Mouse (Mus musculus): ENCODE measurements around the gene Cyp26b1.

Gene Cyp26b1

DNA sequence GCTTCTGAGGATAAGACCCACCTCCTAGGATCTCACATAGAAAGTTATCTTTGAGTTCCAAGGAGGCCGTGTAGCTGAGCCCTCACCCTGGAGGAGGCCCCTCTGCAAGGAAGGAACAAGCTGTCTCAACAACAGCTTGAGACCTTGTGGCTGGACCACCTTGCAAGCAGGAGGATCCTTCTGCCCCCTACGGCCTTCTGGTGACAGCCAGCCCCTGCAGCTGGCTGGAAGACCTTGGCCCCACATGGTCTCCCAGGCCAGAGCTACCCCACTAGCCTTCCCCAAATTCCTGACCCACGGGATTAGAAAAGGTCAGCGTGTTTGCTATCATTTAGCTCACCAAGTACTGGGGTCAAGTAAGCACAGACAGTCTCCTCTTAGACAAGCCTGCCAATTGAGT is 30.8 kb downstream of the Cyp26b1 start:
- no peak for DNase-seq (ENCODE audit: low spot score in 2 of 2)

DNA sequence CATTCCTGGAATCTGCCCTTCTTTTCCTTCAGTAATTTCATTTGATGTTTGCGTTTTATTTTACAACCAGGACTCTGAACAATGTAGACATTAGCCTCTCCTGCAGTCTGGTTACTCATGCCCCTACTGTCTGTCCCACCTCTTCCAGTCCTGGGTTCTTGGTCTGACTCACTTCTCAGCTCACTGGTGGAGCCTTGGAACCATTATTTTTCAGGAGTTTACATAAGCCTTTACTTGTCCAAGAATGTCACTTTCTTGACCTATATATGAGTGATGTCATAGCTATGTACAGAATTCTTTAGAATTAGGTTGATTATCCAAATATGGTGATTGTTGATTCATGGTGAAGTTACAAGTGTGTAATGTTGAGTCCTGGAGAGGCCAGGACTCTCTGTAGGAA is 32.5 kb downstream of the Cyp26b1 start:
- DNase-seq (ENCODE audit: low spot score in 2 of 2) = no peak

DNA sequence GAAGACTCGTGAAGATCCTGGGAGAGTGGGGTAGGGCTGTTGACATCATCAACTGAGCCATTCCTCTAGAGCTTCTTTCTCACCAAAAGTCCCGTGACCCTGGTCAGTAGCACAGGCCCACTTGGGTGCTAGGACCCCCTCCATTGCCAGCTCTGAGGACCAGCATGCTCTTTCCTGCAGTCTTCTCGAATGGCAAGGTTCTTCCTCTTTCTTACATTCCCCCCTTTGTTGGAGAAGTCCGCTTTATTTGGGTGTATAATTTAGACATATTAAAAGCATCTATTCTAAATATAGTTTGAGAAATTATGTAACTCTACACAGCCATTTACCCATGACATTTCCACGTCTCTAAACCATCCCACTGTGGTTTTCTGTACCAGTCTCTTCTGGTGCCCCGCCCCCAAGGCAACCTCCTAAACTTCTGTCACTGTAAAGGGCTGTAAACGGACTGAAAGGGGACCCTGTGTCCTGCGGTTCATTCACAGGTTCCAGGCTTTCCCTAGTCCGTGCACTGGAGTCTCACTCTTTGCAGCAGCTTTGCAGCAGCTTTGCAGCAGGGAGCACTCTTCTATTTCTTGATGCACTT is 43.8 kb downstream of the Cyp26b1 start:
- no peak for DNase-seq (ENCODE audit: low spot score in 2 of 2)

DNA sequence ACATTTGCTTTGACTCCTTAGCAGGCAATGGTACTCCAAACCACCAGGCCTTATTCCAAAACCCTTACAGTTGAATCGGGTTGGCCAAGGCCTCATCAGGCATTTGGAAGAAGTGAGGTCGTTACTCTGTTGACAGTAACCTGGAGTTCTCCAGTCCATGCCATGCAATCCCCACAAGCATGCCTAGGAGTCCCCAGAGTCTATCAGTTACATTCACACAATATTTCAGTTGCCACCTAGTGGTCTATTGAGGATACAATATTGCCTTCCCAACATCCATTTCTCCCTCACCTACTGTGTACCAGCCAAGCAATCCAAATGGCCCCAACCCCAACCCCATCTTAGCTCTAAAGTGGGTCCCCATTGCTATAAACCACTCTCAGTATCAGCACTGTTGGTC is 48.3 kb downstream of the Cyp26b1 start:
- DNase-seq (ENCODE audit: low spot score in 2 of 2) = no peak

DNA sequence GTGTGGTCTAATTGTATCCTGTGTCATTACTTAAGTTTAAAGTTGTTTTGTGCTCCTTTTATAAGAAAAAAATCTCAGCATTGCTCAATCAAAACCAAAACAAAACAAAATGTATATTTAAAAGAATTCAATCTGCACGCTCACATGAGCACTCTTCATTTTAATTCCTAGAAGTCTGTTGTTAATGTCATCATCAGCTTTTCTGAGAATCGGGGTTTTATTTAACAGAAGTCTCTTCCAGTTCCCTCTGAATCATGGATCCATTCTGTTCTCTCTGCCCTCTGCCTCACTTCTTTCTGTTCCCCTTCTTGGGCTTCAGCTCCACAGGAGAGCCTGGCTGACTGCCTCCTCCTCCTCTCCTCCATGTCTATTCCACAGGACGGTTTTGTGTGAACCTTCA is 49.3 kb downstream of the Cyp26b1 start:
- DNase-seq (ENCODE audit: low spot score in 2 of 2) = no peak

DNA sequence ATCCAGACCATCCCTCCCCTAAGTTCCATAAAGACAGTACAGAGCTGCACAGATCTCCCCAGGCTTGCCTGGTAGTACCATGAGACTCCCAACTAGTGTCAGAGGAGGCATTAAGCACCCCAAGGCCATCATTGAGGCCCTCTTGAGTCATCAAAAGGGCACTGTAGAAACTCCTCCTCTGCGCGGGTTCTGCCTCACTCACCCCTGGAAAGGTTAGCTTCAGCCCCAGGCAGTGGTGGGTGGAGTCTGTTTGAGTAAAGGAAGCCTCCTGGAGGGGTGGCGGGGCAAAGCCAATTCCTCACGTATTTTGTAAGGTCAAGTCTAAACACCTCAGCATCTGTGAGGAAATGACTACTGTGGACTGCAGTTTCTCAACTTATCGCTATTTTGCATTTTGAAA is 50.2 kb downstream of the Cyp26b1 start:
- no peak for DNase-seq (ENCODE audit: low spot score in 2 of 2)

DNA sequence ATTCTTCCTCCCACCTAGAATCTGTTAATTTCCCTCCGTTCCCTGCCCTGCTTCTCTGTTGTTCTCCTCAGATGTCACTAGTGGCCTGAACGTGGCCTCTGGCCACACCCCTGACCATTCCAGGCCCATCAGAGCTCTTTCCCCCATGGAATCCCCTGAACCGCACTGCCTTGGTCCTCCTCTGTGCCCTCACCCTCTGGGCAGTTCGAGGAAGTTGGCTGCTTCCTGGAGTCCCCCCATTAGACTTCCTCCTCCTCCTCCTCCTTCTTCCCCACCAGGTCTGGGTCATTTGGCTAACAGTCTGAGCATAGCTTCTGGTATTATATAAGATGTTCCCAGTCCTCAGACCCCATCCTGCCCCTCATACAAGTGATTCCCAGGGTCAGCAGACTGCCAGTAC is 53.8 kb downstream of the Cyp26b1 start:
- no peak for DNase-seq (ENCODE audit: low spot score in 2 of 2)

DNA sequence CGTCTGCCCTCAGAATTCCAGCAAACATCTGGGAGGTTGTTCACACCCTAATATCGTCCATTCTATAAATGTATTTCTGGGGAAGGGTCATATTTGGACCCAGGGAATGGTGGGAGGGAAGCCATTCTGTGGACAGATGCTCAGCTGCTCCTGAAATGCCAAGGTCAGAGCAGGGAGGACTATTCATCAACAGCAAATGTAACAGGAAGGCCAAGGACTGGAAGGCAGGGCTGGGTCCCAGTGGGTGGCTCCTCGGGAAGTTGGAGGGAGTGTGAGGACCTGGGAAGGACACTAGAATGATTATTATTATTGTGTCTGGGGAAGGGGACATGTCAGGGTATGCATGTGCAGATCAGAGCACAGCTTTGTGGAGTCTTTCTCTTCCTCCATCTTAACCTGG is 55.0 kb downstream of the Cyp26b1 start:
- no peak for DNase-seq (ENCODE audit: low spot score in 2 of 2)

DNA sequence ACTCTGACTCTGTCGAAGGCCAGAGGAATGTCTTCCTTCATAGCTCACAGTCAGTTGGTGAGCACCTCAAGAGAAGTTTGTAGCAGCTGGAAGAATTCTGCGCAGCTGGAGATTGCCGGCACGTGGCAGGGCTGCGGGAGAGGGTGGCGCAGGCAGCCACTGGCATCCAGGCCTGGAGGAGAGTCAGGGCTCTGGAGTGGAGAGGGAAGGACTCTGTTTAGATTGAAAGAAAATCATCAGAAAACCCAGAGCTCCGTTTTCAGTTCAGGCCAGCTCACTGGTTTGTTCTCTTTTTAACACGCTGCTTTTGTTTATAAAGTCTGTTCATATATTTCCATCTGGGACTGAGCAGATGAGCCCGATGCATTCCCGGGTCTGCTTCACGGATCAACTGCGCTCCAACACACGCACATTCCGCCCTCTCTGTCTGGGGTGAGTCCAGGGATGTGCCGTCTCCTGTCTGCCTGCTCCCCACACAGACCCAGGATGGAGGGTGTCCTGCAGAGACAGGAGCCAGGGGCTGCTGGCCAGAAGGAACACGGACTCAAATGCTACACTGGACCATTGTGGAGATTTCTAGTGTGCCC is 56.0 kb downstream of the Cyp26b1 start:
- no peak for DNase-seq (ENCODE audit: low spot score in 2 of 2)

DNA sequence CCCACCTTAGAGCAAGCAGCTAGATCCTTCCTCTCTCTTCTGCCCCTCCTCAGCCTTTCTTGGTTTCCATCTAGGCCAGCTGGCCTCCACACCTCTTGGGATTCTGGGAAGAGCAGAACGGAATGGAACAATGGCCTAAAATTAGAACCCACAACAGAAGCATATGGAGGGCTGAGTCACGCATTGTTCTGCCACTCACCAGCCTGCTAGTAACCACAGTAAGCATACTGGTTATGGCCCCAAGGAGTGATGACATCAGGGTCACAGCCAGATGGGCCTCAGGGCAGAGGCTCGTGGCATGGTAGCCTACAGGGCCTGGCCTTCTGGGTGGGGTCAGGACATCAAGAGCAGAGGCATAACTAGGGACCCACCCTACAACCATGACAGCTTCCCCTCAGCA is 58.8 kb downstream of the Cyp26b1 start:
- DNase-seq (ENCODE audit: low spot score in 2 of 2) = no peak

DNA sequence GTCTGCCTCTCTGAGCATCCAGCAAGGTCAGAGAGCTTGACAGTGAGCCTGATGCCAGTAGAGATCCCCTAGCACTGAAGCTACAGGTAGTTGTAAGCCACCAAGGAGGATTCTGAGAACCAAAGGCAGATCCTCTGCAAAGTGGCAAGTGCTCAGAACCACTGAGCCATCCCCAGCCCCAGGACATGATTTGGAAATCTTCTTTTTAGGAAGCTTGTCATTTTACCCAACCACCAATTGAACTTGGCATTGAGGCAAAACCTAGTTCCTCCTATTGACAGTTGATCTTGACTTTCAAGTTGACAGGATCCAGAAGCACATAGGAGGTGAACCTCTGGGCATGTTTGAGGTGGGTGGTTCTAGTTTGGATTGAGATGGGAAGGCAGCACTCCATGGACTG is 63.8 kb downstream of the Cyp26b1 start:
- no peak for DNase-seq (ENCODE audit: low spot score in 2 of 2)

DNA sequence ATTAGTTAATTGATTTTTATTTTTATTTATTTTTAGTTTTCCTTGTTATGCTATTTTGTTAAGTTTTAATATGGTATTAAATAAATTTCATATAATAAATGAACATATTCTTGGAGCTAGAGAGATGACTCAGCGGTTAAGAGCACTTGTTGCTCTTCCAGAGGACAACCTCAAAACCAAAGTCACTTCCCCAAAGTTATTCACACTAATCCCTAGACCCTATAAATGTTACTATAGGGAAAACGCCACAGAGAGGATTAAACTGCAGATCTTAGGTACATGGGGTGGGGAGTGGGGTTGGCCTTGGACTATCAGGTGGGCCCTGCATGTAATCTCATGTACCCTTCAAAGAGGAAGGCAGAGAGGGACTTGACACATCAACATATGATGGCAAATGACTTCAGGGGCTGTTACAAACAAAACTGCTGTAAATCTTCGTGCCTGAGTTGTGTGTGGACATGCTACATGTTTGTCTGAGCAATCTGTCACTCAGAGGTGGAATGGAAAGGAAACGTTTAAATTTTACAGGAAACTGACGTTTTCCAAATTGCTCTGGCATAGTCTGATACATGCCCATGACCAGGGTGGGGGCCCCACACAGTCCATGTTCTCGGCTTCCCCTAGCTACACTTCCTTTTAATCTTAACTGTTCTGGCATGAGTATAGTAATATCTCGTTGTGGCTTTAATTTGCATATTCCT is 68.7 kb downstream of the Cyp26b1 start:
- DNase-seq (ENCODE audit: low spot score in 2 of 2) = no peak
